Mouse (Mus musculus): ENCODE results near the gene Twist1. TPM values are rescaled to one million over a fixed set of nuclear protein-coding genes. Genes with fewer than 3 reads are reported as not detected.

Gene Twist1
- total RNA-seq (2012; rRNA removed): not detected in 2 replicates
- total RNA-seq (2014; rRNA removed): not detected in 2 replicates
- polyA plus RNA-seq (2012; ENCODE audit: insufficient read length, low read depth): not detected in 2 replicates

DNA sequence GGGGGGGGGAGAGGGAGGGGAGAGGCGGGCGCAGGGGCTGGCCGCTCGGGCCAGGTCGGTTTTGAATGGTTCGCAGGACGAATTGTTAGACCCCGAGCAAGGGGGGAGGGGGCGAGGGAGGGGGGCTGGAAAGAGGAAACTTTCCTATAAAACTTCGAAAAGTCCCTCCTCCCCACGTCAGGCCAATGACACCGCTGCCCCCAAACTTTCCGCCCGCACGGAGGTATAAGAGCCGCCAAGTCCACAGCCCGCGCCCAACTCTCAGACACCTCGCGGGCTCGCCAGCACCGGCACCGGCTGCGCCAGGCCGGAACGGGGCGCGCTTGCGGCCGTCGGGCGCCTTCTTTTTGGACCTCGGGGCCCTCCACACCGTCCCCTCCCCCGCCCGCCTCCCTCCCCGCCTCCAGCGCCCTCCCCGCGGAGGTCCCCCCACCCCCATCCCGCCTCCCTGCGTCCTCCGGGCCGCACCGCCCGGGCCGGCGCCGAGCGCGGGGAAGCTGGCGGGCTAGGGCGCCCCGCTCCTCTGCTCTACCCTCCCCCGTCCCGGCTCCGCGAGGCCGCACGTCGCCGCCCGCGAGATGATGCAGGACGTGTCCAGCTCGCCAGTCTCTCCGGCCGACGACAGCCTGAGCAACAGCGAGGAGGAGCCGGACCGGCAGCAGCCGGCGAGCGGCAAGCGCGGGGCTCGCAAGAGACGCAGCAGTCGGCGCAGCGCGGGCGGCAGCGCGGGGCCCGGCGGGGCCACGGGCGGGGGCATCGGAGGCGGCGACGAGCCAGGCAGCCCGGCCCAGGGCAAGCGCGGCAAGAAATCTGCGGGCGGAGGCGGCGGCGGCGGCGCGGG, at the start of gene Twist1:
Gene Twist1, plus strand, starts transcription at position 272 of the 841 bp plus-strand sequence.
- no peak within 1 kb of the TSS for H3K4me3 ChIP-seq (replicated peaks in 1 of 3; ENCODE audit: low read depth in 2 of 3, low read length in 2 of 3, poor library complexity in 1 of 3)
- H3K36me3 ChIP-seq (replicated peaks in 1 of 2; ENCODE audit: control insufficient read depth in 1 of 2, insufficient read depth in 1 of 2, low read length in 1 of 2): no peaks in the 10 kb centered on the region
- H3K9me3 ChIP-seq (replicated peaks; ENCODE audit: low read length): peaks cover 18% of the 10 kb centered on the region
- no peaks in the 10 kb centered on the region for H3K27me3 ChIP-seq (replicated peaks)
- DNase-seq (ENCODE audit: extremely low read depth): no peak
- no peak within 1 kb of the TSS for H3K9ac ChIP-seq (ENCODE audit: insufficient read depth, low read depth)
- in situ Hi-C loops (cut with MboI; ENCODE audit: low pct_ligation_motif_present, low pct_unique_long_range_greater_than_20kb, low sequenced_read_pairs) (no loop called here), dilution Hi-C loops (cut with MboI; ENCODE audit: extremely low pct_ligation_motif_present, extremely low pct_unique_long_range_greater_than_20kb, low sequenced_read_pairs) (no loop called here)
- H3K4me2 ChIP-seq (ENCODE audit: insufficient read depth, low read depth, poor library complexity, severe bottlenecking): no peak within 1 kb of the TSS
- no peaks in the 10 kb centered on the region for H3K4me1 ChIP-seq (ENCODE audit: control insufficient read depth in 1 of 2, insufficient read depth in 2 of 2)
- no peaks in the 10 kb centered on the region for H3K79me2 ChIP-seq (replicated peaks; ENCODE audit: control insufficient read depth, extremely low read depth, insufficient read depth, poor library complexity, severe bottlenecking)
- no peak for TF ChIP-seq JUND (conservative IDR thresholded peaks at IDR 0.05; ENCODE audit: low read depth, low read length)
- no peak for TF ChIP-seq USF1 (IDR thresholded peaks at IDR 0.05; ENCODE audit: low read depth, low read length)
- TF ChIP-seq POLR2A (IDR thresholded peaks at IDR 0.05; ENCODE audit: low read depth, low read length): no peak
- TF ChIP-seq GABPA (IDR thresholded peaks at IDR 0.05; ENCODE audit: insufficient replicate concordance, low read depth, low read length): no peak
- TF ChIP-seq MAX (IDR thresholded peaks at IDR 0.05; ENCODE audit: low read length): no peak
- no peak within 1 kb of the TSS for H3K27ac ChIP-seq (ENCODE audit: insufficient read depth, low read depth)

DNA sequence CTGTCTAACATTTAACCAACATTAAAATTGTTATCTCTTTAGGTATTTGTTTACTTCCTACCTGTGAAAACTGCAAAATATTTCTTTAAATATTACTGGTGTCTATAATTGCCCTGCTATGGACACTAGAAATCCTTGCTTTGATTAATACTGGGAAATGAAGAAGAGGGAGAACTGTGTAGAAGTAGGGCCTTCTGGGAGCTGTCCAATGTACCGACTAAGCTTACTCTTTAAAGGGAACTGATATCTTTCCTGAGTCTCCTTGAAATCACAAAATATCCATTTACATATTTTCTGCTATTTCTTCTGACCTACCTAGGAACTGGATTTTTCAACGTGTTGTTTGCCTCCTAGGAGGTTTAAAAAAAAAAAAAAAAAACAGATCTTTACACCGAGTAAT, 30.7 kb upstream of the Twist1 start:
- H3K79me2 ChIP-seq (replicated peaks; ENCODE audit: control insufficient read depth, extremely low read depth, insufficient read depth, poor library complexity, severe bottlenecking): no peaks in the 10 kb centered on the region
- no peak for DNase-seq (ENCODE audit: extremely low read depth)

More for the DNA sequence above, 30.7 kb upstream of the Twist1 start:
- in situ Hi-C loops (cut with MboI; ENCODE audit: low pct_ligation_motif_present, low pct_unique_long_range_greater_than_20kb, low sequenced_read_pairs): no loop called here
- H3K4me2 ChIP-seq (ENCODE audit: insufficient read depth, low read depth, poor library complexity, severe bottlenecking): no peak overlapping the region
- H3K9ac ChIP-seq (ENCODE audit: insufficient read depth, low read depth): no peak overlapping the region
- H3K27ac ChIP-seq (ENCODE audit: insufficient read depth, low read depth): no peak overlapping the region
- TF ChIP-seq ZMIZ1 (IDR thresholded peaks at IDR 0.05; ENCODE audit: low read depth, low read length) (no peak), JUN (IDR thresholded peaks at IDR 0.05; ENCODE audit: insufficient read depth, low read depth, low read length) (no peak), CHD1 (IDR thresholded peaks at IDR 0.05; ENCODE audit: low read depth, low read length) (no peak), POLR2AphosphoS2 (IDR thresholded peaks at IDR 0.05; ENCODE audit: low read depth, low read length) (no peak), USF1 (IDR thresholded peaks at IDR 0.05; ENCODE audit: low read depth, low read length) (no peak), MYC (IDR thresholded peaks at IDR 0.05; ENCODE audit: low read depth, low read length) (no peak), NELFE (IDR thresholded peaks at IDR 0.05; ENCODE audit: low read depth, low read length) (no peak), NRF1 (IDR thresholded peaks at IDR 0.05; ENCODE audit: low read depth, low read length) (no peak), MEF2A (IDR thresholded peaks at IDR 0.05; ENCODE audit: borderline replicate concordance, low read depth, low read length) (no peak), CHD2 (IDR thresholded peaks at IDR 0.05; ENCODE audit: low read length) (no peak), GABPA (IDR thresholded peaks at IDR 0.05; ENCODE audit: insufficient replicate concordance, low read depth, low read length) (no peak), MAX (IDR thresholded peaks at IDR 0.05; ENCODE audit: low read length) (no peak), KAT2A (IDR thresholded peaks at IDR 0.05; ENCODE audit: insufficient replicate concordance, low read length) (no peak), ZC3H11A (IDR thresholded peaks at IDR 0.05; ENCODE audit: low read depth, low read length) (no peak), POLR2A (IDR thresholded peaks at IDR 0.05; ENCODE audit: low read depth, low read length) (no peak), ETS1 (conservative IDR thresholded peaks at IDR 0.05; ENCODE audit: low read depth, low read length) (no peak), TCF12 (IDR thresholded peaks at IDR 0.05; ENCODE audit: low read depth, low read length) (no peak), CTCF (conservative IDR thresholded peaks at IDR 0.05 in 1 of 2, IDR thresholded peaks at IDR 0.05 in 1 of 2; ENCODE audit: low read depth in 2 of 2, low read length in 2 of 2) (no peak), HCFC1 (IDR thresholded peaks at IDR 0.05; ENCODE audit: low read depth, low read length) (no peak), JUND (conservative IDR thresholded peaks at IDR 0.05; ENCODE audit: low read depth, low read length) (no peak)
- dilution Hi-C loops (cut with MboI; ENCODE audit: extremely low pct_ligation_motif_present, extremely low pct_unique_long_range_greater_than_20kb, low sequenced_read_pairs): no loop called here
- no peaks in the 10 kb centered on the region for H3K9me3 ChIP-seq (replicated peaks; ENCODE audit: low read length)
- H3K4me3 ChIP-seq (replicated peaks in 1 of 3; ENCODE audit: low read depth in 2 of 3, low read length in 2 of 3, poor library complexity in 1 of 3): no peak overlapping the region
- H3K36me3 ChIP-seq (replicated peaks in 1 of 2; ENCODE audit: control insufficient read depth in 1 of 2, insufficient read depth in 1 of 2, low read length in 1 of 2): no peaks in the 10 kb centered on the region
- H3K4me1 ChIP-seq (ENCODE audit: control insufficient read depth in 1 of 2, insufficient read depth in 2 of 2): no peaks in the 10 kb centered on the region
- H3K27me3 ChIP-seq (replicated peaks): no peaks in the 10 kb centered on the region

Data from CH12.LX (cell line).